Mouse (Mus musculus) subcutaneous adipose tissue, adult 2 months (tissue): Measurements from ENCODE around the gene Ogfod3. TPM values are rescaled to one million over a fixed set of nuclear protein-coding genes. Genes with fewer than 3 reads are reported as not detected.

Experiments used
- polyA plus RNA-seq: library from polyadenylated mRNA; depleted of rRNA; stranded (reverse); fragments of >200 nt; gene quantifications from 2 replicates; pipeline ENCODE4 v1.2.3, GENCODE M21; 2012; ENCODE audit warnings: low replicate concordance; rRNA removed

The Ogfod3 gene
- 13.7 and 16.6 TPM in 2 replicates for polyA plus RNA-seq

GRCm38 (mm10) chr11:121204161-121205006 is at the start of gene Ogfod3, which contains the start of gene Hexdc:
Gene Ogfod3 (minus strand): TSS chr11:121204711.
Gene Hexdc (plus strand): TSS chr11:121204433.

GRCm38 (mm10) chr11:121236564-121237344 is 32.2 kb upstream of the Ogfod3 start, which contains the start of gene Narf:
Gene Narf (plus strand): TSS chr11:121237253.

DNA sequence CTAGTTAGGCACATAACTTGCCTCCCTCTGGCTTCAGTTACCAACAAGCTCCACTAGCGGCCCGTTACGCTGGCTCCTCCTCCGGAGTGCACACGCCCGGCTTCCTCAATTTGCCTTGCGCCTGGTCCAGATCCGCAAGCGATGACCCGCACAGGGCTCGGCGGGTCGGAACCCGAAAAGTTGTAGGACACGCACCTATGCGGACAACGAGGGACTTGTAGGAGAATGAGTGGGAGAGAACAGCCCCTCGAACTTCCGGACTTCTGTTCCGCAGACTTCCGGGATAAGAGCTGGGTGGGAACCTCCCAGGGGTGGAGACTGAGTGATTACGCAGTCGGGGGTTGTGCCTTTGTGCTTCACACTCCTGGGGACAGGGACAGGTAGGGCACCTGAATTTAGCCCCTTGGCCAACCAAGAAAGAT is 24.5 kb upstream of the Ogfod3 start, which contains the start of gene Cybc1:
Cybc1 (minus strand) TSS at position 305 of the 422 bp plus-strand sequence.

DNA sequence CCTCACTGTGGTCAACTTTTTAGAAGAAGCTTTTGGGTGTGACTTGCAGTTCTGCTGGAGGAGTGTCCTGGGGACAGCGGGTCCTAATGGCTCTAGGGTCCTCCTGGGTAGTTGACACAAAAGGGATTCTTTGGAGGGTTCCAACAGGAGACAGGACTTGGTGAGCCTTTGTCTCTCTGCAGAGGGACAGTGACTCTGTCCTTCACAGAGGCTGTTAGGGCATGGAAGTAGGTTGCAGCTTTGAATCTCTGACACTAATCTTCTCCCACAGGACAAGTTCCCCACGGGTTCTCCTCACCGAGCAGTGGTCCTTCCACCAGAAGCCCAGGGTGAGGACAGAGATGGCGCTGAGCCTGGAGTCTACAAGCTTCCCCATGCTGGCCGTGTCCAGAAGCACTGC is 44.5 kb downstream of the Ogfod3 start, which contains the start of gene Uts2r:
Uts2r (plus strand) TSS at position 301 of the 400 bp plus-strand sequence.

DNA sequence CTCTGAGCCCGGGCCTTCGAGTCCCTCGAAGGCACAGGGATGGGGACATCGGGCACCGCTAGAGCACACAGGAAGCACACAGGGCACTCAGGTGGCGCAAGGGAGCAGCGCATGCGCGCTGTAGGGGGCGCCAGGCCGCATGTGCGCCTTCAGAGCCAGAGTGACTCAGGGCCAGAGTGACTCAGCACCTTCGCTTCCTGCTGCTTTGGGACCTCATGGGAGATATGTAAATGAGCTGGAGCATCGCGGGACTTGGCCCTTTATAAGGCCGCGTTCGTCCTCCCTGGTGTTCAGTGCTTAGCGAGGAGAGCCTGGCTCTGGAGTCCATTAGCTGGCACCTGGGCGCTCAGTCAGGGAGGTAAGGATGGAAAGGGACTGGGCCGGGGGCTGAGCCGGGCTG is 58.6 kb downstream of the Ogfod3 start, which contains the start of gene Tex19.1:
Tex19.1 (plus strand) TSS at position 279 of the 400 bp plus-strand sequence.

Other genes starting within 250 kb of the Ogfod3 start
- gene Csnk1d, start 213.4 kb downstream of the Ogfod3 start, polyA plus RNA-seq, result 67.7 and 113 TPM in 2 replicates
- gene Cd7, start 165.3 kb downstream of the Ogfod3 start, polyA plus RNA-seq, result 2.0 and 6.1 TPM in 2 replicates
- 3.2 TPM in 1 of 2 replicates, not detected in the other for gene Sectm1b, start 141.1 kb downstream of the Ogfod3 start, polyA plus RNA-seq
- 0.21 and 1.2 TPM in 2 replicates for gene Sectm1a, start 123.5 kb downstream of the Ogfod3 start, polyA plus RNA-seq
- not detected in 2 replicates for gene Tex19.2, start 86.0 kb downstream of the Ogfod3 start, polyA plus RNA-seq
- 0.09 TPM in 1 of 2 replicates, not detected in the other for gene Tex19.1, start 58.6 kb downstream of the Ogfod3 start, polyA plus RNA-seq
- 0.06 TPM in 1 of 2 replicates, not detected in the other for gene Uts2r, start 44.4 kb downstream of the Ogfod3 start, polyA plus RNA-seq
- gene Hexdc, start 278 bp downstream of the Ogfod3 start, polyA plus RNA-seq, result 14.6 and 22.0 TPM in 2 replicates
- 24.4 and 38.6 TPM in 2 replicates for gene Cybc1, start 24.6 kb upstream of the Ogfod3 start, polyA plus RNA-seq
- gene Narf, start 32.5 kb upstream of the Ogfod3 start, polyA plus RNA-seq, result 32.7 and 35.6 TPM in 2 replicates
- 31.9 and 52.8 TPM in 2 replicates for gene Foxk2, start 55.3 kb upstream of the Ogfod3 start, polyA plus RNA-seq
- 53.6 and 69.7 TPM in 2 replicates for gene Wdr45b, start 149.7 kb upstream of the Ogfod3 start, polyA plus RNA-seq
- 7.6 and 9.7 TPM in 2 replicates for gene Rab40b, start 183.5 kb upstream of the Ogfod3 start, polyA plus RNA-seq
- gene Fn3krp, start 216.7 kb upstream of the Ogfod3 start, polyA plus RNA-seq, result 15.5 and 20.2 TPM in 2 replicates
- gene Fn3k, start 230.2 kb upstream of the Ogfod3 start, polyA plus RNA-seq, result 5.7 and 7.6 TPM in 2 replicates
- gene Tbcd, start 247.2 kb upstream of the Ogfod3 start, polyA plus RNA-seq, result 71.3 and 86.8 TPM in 2 replicates